Mouse (Mus musculus) heart, embryonic 10.5 days (tissue): ENCODE measurements around the gene Gm13769. TPM values are rescaled to one million over a fixed set of nuclear protein-coding genes. Genes with fewer than 3 reads are reported as not detected.
"Not testable (repeated sequence)": the region's sequence is repeated elsewhere in the genome, so short reads cannot be mapped to it uniquely, and the experiment has no call there.

Experiments used
- DNase-seq: peaks from one replicate; pipeline ENCODE4 v3.0.0-alpha.2; 2017; ENCODE audit warnings: low spot score
- H3K27ac ChIP-seq: fragments of 300-500 bp; sonication (generic); 2 replicates; pipeline ENCODE4 v1.5.1; 2016; ENCODE audit warnings: mild to moderate bottlenecking
- H3K27me3 ChIP-seq: fragments of 300-500 bp; sonication (generic); 2 replicates; pipeline ENCODE4 v1.6.1; 2016; ENCODE audit warnings: mild to moderate bottlenecking; ENCODE audit not compliant: poor library complexity, insufficient read depth, severe bottlenecking
- H3K36me3 ChIP-seq: fragments of 300-500 bp; sonication (generic); 2 replicates; pipeline ENCODE4 v1.6.1; 2016; ENCODE audit warnings: mild to moderate bottlenecking, moderate library complexity
- H3K4me1 ChIP-seq: fragments of 300-500 bp; sonication (generic); 2 replicates; pipeline ENCODE4 v1.6.1; 2016; ENCODE audit warnings: mild to moderate bottlenecking
- H3K4me3 ChIP-seq: fragments of 300-500 bp; sonication (generic); 2 replicates; pipeline ENCODE4 v1.5.1; 2016; ENCODE audit warnings: mild to moderate bottlenecking, moderate library complexity
- H3K9me3 ChIP-seq: fragments of 300-500 bp; sonication (generic); 2 replicates; pipeline ENCODE4 v1.6.1; 2016; ENCODE audit warnings: mild to moderate bottlenecking, moderate library complexity
- WGBS: fragments of 180-500 bp; shearing (Covaris S2); methylation state at CpG from one replicate; pipeline ENCODE4 v1.1.7; 2016; 5-methylcytosine and 5-hydroxymethylcytosine counted together
- polyA plus RNA-seq: library from polyadenylated mRNA; unstranded; fragments of >200 nt; fragmentation: Nextera tagmentation; extraction: Ambion mirVana; gene quantifications from 2 replicates; pipeline ENCODE4 v1.2.1, GENCODE M21; 2016

Gm13769 gene
- not detected in 2 replicates for polyA plus RNA-seq

DNA sequence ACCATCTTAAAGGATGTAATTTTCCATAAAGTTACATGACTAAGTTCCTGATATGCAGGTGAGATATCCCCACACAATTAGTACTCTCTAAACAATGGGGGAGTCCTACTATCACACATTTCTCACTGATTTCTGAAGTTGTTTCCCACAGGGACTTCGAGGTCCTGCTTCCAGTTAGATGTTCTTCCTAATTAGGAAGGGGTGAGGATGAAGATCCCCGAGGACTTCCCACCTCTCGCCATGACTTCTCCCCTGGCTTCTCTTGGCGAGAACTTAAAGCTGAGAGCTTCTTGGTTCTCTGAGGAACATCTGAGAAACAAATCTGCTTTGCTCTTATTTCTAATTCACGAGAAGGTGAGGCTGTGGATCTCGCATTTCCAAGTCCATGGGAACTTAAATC is at the start of gene Gm13769:
TSS of gene Gm13769 (plus strand) at position 301 of the 400 bp plus-strand sequence.
- H3K36me3 ChIP-seq, DNase-seq, H3K27me3 ChIP-seq, H3K4me1 ChIP-seq, H3K4me3 ChIP-seq, H3K9me3 ChIP-seq, H3K27ac ChIP-seq: not testable (repeated sequence)
- WGBS: no CpG with 5 or more reads among the region's 6 CpGs

DNA sequence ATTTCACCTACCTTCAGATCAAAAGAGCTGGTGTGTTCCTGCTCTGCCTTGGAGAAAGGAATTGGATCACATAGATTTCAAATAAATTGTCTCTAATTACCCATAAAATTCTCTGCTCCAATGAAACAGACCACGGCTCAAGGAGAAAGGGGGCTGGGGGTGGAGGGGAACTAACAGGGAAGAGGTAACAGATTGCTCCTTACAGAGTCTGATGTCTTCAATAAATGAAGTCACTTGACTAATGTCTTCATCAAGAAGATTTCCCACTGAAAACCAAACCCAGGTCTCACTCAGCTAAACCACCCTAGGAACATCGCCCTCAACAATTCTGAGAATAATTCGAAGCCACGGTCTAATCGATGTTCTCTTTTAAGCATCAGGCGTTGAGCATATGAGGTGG is 29.3 kb upstream of the Gm13769 start, which contains the start of gene Olfr1272:
TSS of gene Olfr1272 (minus strand) at position 101 of the 400 bp plus-strand sequence.
- 84% methylated on average over 6 of the region's 6 CpGs for WGBS
- H3K36me3 ChIP-seq: no peaks in the 10 kb centered on the region
- H3K9me3 ChIP-seq: no peaks in the 10 kb centered on the region
- no peaks in the 10 kb centered on the region for H3K4me1 ChIP-seq
- DNase-seq: no peak
- no peaks in the 10 kb centered on the region for H3K27me3 ChIP-seq
- H3K4me3 ChIP-seq: no peak within 1 kb of the TSS
- H3K27ac ChIP-seq: no peak within 1 kb of the TSS

DNA sequence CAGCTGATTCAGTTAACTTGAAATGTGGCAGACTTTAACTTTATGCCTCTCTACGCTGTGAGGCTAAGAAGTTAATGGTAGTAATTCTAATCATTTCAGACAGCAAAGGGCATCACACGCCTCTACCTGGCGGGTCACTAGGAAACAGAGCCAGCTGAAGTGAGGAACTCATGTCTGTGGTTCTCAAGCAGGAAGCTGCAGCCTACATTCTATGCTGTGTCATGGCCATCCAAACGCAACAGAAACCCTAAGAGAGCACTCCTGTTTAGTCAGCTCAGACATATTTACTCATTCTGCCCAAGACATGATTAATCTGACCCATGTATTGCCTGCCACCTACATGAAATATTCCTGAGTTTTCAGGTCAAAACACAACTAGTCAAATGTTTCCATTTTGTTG is 24.7 kb downstream of the Gm13769 start:
- H3K27me3 ChIP-seq, H3K9me3 ChIP-seq, H3K36me3 ChIP-seq, DNase-seq, H3K27ac ChIP-seq, H3K4me3 ChIP-seq, H3K4me1 ChIP-seq: not testable (repeated sequence)
- no CpG with 5 or more reads among the region's 4 CpGs for WGBS

- H3K4me3 ChIP-seq, H3K4me1 ChIP-seq, H3K9me3 ChIP-seq, H3K36me3 ChIP-seq, DNase-seq, H3K27ac ChIP-seq, H3K27me3 ChIP-seq: not testable (repeated sequence)
- no CpG with 5 or more reads among the region's 6 CpGs for WGBS
Observed at GRCm38 (mm10) chr2:90351047-90351446, 29.0 kb downstream of the Gm13769 start.

GRCm38 (mm10) chr2:90351540-90351939 is 29.5 kb downstream of the Gm13769 start:
- not testable (repeated sequence) for H3K9me3 ChIP-seq, H3K4me3 ChIP-seq, H3K36me3 ChIP-seq, DNase-seq, H3K27me3 ChIP-seq, H3K27ac ChIP-seq, H3K4me1 ChIP-seq
- no CpG with 5 or more reads among the region's 3 CpGs for WGBS

- not testable (repeated sequence) for H3K4me1 ChIP-seq, H3K9me3 ChIP-seq, H3K36me3 ChIP-seq, H3K4me3 ChIP-seq, H3K27me3 ChIP-seq, DNase-seq, H3K27ac ChIP-seq
- no CpG with 5 or more reads among the region's 5 CpGs for WGBS
Observed at GRCm38 (mm10) chr2:90359229-90359628, 37.2 kb downstream of the Gm13769 start.

DNA sequence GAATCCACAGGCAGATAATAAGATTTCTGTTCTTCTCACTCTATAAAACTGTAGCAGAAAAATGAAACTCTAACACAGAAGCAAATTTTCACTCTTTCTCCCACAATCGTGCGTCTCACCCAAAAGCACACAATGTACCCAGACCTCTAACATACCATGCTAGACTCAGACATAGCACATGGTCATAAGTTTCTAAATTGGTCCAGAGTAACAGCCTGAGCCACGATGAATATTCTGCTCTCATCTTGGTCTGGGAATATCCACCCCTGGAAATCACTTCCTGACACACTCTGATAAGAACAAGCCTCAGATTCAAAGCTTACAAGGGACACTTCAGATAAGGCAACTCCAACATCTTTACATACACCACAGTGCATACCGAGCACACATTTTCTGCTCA is 38.2 kb downstream of the Gm13769 start:
- not testable (repeated sequence) for DNase-seq, H3K4me3 ChIP-seq, H3K9me3 ChIP-seq, H3K36me3 ChIP-seq, H3K27ac ChIP-seq, H3K27me3 ChIP-seq, H3K4me1 ChIP-seq
- WGBS: no CpG with 5 or more reads among the region's 4 CpGs

Other genes with a start within 250 kb of the Gm13769 start
- not detected in 2 replicates for gene Olfr1269, start 200.8 kb upstream of the Gm13769 start, polyA plus RNA-seq
- not detected in 2 replicates for gene Olfr32, start 179.9 kb upstream of the Gm13769 start, polyA plus RNA-seq
- not detected in 2 replicates for gene Olfr1270, start 169.1 kb upstream of the Gm13769 start, polyA plus RNA-seq
- not detected in 2 replicates for gene Olfr1506, start 97.7 kb upstream of the Gm13769 start, polyA plus RNA-seq
- not detected in 2 replicates for gene Olfr142, start 64.6 kb upstream of the Gm13769 start, polyA plus RNA-seq
- gene Olfr1271, start 51.2 kb upstream of the Gm13769 start, polyA plus RNA-seq: not detected in 2 replicates
- not detected in 2 replicates for gene Olfr1272, start 29.4 kb upstream of the Gm13769 start, polyA plus RNA-seq
- gene Olfr1274-ps, start 76.5 kb downstream of the Gm13769 start, polyA plus RNA-seq: not detected in 2 replicates